Mouse (Mus musculus) C2C12 (cell line): ENCODE results near the gene Nt5dc1.

ENCODE experiments used
- CEBPB ChIP-seq: IDR thresholded peaks from one replicate; pipeline ENCODE4 v1.6.1; 2011; ENCODE audit warnings: low read depth, mild to moderate bottlenecking, control low read depth, moderate library complexity
- CTCF ChIP-seq: IDR thresholded peaks from one replicate; pipeline ENCODE4 v1.5.1; 2011; ENCODE audit not compliant: control insufficient read depth, insufficient read depth, insufficient read length
- FOSL1 ChIP-seq: IDR thresholded peaks from one replicate; pipeline ENCODE4 v1.8.0; 2011; ENCODE audit warnings: mild to moderate bottlenecking, low read length; ENCODE audit not compliant: poor library complexity, insufficient read depth, severe bottlenecking
- MAX ChIP-seq: IDR thresholded peaks from one replicate; pipeline ENCODE4 v1.6.1; 2011; ENCODE audit warnings: mild to moderate bottlenecking, control low read depth

GRCm38 (mm10) chr10:34297980-34298753, 120.2 kb downstream of the Nt5dc1 start:
- TF ChIP-seq CTCF (no peak), CEBPB (no peak), FOSL1 (no peak), MAX (no peak)
